Mouse (Mus musculus) liver, adult 2 months (tissue): ENCODE results near the gene Fer. TPM values are rescaled to one million over a fixed set of nuclear protein-coding genes. Genes with fewer than 3 reads are reported as not detected.

Experiments used
- DNase-seq: peaks from one replicate; pipeline ENCODE4 v3.0.0-alpha.2; 2011; ENCODE audit warnings: low read depth, low spot score; ENCODE audit errors: extremely low read depth
- H3K27ac ChIP-seq: fragments of 200-500 bp; replicated peaks from 2 replicates; pipeline ENCODE4 v1.5.1; 2012; ENCODE audit warnings: low read depth, mild to moderate bottlenecking, control low read depth, inconsistent platforms, low read length; ENCODE audit not compliant: insufficient read depth
- H3K27me3 ChIP-seq: fragments of 200-500 bp; 2 replicates; pipeline ENCODE4 v1.6.1; 2012; ENCODE audit warnings: mild to moderate bottlenecking, moderate library complexity, low read length, inconsistent platforms; ENCODE audit not compliant: control insufficient read depth, insufficient read depth
- H3K36me3 ChIP-seq: fragments of 200-500 bp; 2 replicates; pipeline ENCODE4 v1.6.1; 2012; ENCODE audit warnings: low read length, inconsistent platforms; ENCODE audit not compliant: control insufficient read depth, insufficient read depth
- H3K4me1 ChIP-seq: fragments of 200-500 bp; 2 replicates; pipeline ENCODE4 v1.6.1; 2011; ENCODE audit warnings: low read length; ENCODE audit not compliant: control insufficient read depth, insufficient read depth
- H3K4me3 ChIP-seq: fragments of 200-500 bp; 2 replicates; pipeline ENCODE4 v1.5.1; 2011; ENCODE audit warnings: low read depth, mild to moderate bottlenecking, control low read depth, low read length, moderate library complexity; ENCODE audit not compliant: insufficient read depth
- H3K79me2 ChIP-seq: fragments of 200-500 bp; 2 replicates; pipeline ENCODE4 v1.6.1; 2012; ENCODE audit warnings: inconsistent platforms, mild to moderate bottlenecking, low read length, moderate library complexity; ENCODE audit not compliant: control insufficient read depth, insufficient read depth
- H3K9ac ChIP-seq: fragments of 200-500 bp; 2 replicates; pipeline ENCODE4 v1.6.1; 2012; ENCODE audit warnings: low read depth, mild to moderate bottlenecking, control low read depth, inconsistent platforms, low read length
- CTCF ChIP-seq: fragments of 200-500 bp; IDR thresholded peaks from 2 replicates; pipeline ENCODE4 v1.5.1; 2011; ENCODE audit warnings: low read depth, low read length, control low read depth
- POLR2A ChIP-seq: fragments of 200-500 bp; IDR thresholded peaks from 2 replicates; pipeline ENCODE4 v1.6.1; 2011; ENCODE audit warnings: low read length, control low read depth; ENCODE audit not compliant: insufficient read depth; ENCODE audit errors: extremely low read depth
- WGBS: fragments of 180-500 bp; shearing (Covaris S2); methylation state at CpG from one replicate; pipeline ENCODE4 v1.1.7; 2018; 5-methylcytosine and 5-hydroxymethylcytosine counted together
- polyA plus RNA-seq: library from polyadenylated mRNA; depleted of rRNA; stranded (reverse); fragments of >200 nt; gene quantifications from 2 replicates; pipeline ENCODE4 v1.2.3, GENCODE M21; 2012; rRNA removed
- total RNA-seq: library from RNA; depleted of rRNA; stranded (reverse); fragments of >200 nt; gene quantifications from 2 replicates; pipeline ENCODE4 v1.2.3, GENCODE M21; 2014; rRNA removed

Fer gene
- total RNA-seq (9.6 and 12.0 TPM in 2 replicates), polyA plus RNA-seq (1.2 and 1.3 TPM in 2 replicates)

DNA sequence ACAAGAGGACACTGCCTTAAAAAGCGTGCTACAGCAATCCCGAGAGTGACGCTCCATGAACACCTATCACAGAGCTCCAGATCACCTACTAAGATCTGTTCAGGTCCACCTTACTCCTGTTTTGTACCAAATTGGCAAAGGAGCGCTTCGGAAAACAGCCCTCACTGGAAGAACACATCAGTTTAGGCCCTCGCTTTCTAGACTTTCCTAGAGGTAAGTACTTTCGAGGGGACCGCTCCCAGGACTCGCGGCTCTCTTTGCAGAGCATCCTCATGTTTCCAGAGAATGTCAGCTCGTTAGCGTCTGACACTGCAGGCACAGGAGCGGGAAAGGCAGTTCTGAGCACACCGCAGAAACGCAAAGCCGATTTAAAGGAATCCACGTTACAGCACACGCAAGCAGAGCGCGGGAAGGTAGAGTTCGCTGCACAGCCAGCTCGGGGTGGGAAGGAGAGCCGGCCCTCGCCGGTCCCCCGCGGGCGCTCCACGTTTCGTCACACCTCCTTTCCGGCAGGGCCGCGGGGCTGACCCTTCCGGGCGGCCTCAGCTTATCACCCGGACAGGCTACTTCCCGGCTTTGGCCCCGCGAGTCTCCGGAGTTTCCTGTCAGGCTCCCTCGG lies at the start of gene Fer:
Gene Fer, plus strand, starts transcription at position 51 of the 619 bp plus-strand sequence.
- DNase-seq, result no peak
- H3K4me1 ChIP-seq, result peaks cover 6% of the 10 kb centered on the region
- H3K27me3 ChIP-seq, result no peaks in the 10 kb centered on the region
- 2% methylated on average over 41 of the region's 41 CpGs for WGBS
- H3K36me3 ChIP-seq, result no peaks in the 10 kb centered on the region
- no peak for TF ChIP-seq POLR2A
- no peak for TF ChIP-seq CTCF
- peak within 1 kb of the TSS; percentile 81 for H3K4me3 ChIP-seq
- peak within 1 kb of the TSS; percentile 94 for H3K9ac ChIP-seq
- H3K79me2 ChIP-seq, result no peaks in the 10 kb centered on the region
- H3K27ac ChIP-seq, result peak within 1 kb of the TSS; percentile 83

DNA sequence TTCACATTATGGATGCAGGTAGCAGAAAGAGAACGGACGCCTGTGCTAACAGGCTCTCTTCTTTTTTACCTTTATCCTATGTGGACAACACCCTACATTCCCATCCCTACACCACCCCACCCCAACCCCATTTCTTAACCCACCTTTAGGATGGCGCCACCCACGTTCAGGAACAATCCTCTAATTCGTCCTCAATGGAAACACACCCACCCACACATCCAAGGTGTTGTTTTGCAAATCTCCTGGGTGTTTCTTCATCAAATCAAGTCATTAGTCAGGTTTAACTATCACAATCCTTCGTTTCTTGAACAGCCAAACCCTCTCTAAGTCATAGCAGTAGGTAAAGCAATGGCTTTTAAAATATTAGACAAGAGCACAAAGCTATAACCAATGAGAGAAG lies 49.3 kb upstream of the Fer start:
- Histone ChIP-seq H3K36me3 (no peaks in the 10 kb centered on the region), H3K79me2 (no peaks in the 10 kb centered on the region), H3K9ac (no peak overlapping the region), H3K4me1 (no peaks in the 10 kb centered on the region), H3K27ac (no peak overlapping the region), H3K4me3 (no peak overlapping the region), H3K27me3 (no peaks in the 10 kb centered on the region)
- no peak for TF ChIP-seq POLR2A
- TF ChIP-seq CTCF, result no peak
- DNase-seq, result no peak
- WGBS, result 87% methylated on average over 6 of the region's 6 CpGs

DNA sequence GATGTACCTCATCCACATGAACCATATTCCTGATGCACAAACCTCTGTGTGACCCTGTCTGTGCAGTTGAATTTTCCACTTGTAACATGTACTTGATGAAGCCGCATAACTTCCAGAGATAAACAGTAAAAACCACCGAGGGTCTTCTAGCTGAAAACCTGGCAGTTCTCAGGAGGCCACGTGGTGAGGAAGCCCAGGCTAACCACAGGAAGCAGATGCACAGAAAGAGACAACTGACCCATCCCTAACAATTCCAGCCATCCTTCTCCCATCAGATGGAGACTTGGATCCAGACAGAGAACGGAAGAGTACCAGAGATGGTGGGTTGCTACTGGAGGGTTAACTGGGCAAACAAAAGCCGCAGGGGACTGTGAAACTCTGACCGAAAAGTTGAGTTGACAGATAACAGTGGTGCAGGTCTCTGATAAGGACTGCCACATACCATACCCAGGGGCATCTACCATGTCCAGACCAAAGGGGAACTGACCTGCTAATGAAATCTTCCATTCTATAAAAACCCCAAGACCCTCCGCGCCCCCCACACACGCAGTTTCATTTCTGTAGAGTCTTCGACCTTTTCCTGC lies 44.3 kb upstream of the Fer start:
- no peak for DNase-seq
- H3K4me3 ChIP-seq, result no peak overlapping the region
- TF ChIP-seq POLR2A, result no peak
- no peak for TF ChIP-seq CTCF
- no peak overlapping the region for H3K27ac ChIP-seq
- no peak overlapping the region for H3K9ac ChIP-seq
- no peaks in the 10 kb centered on the region for H3K4me1 ChIP-seq
- no peaks in the 10 kb centered on the region for H3K79me2 ChIP-seq
- no peaks in the 10 kb centered on the region for H3K27me3 ChIP-seq
- H3K36me3 ChIP-seq, result no peaks in the 10 kb centered on the region
- 64% methylated on average over 10 of the region's 10 CpGs for WGBS

DNA sequence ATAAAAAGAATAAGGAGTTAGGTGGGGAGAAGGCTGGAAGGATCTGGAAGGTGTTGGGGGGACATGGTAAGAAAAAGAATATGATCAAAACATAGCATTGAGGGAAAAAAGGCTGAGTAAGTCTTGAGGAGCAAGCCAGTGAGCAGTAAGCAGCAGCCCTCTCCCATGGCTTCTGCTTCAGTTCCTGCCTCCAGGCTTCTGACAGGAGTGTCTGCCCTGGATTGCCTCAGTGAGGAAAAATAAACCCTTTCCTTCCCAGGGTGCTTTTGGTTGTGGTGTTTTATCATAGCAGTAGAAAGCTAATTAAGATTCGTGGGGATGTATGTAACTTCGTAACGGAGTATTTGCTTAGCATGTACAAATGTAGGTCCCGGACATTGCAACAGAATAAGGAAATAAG lies 38.7 kb upstream of the Fer start:
- H3K4me1 ChIP-seq, result no peaks in the 10 kb centered on the region
- H3K36me3 ChIP-seq, result no peaks in the 10 kb centered on the region
- H3K4me3 ChIP-seq, result no peak overlapping the region
- DNase-seq, result no peak
- 75% methylated on average over 4 of the region's 4 CpGs for whole genome bisulfite sequencing
- TF ChIP-seq POLR2A, result no peak
- TF ChIP-seq CTCF, result no peak
- H3K9ac ChIP-seq, result no peak overlapping the region
- no peak overlapping the region for H3K27ac ChIP-seq
- H3K27me3 ChIP-seq, result no peaks in the 10 kb centered on the region
- no peaks in the 10 kb centered on the region for H3K79me2 ChIP-seq

DNA sequence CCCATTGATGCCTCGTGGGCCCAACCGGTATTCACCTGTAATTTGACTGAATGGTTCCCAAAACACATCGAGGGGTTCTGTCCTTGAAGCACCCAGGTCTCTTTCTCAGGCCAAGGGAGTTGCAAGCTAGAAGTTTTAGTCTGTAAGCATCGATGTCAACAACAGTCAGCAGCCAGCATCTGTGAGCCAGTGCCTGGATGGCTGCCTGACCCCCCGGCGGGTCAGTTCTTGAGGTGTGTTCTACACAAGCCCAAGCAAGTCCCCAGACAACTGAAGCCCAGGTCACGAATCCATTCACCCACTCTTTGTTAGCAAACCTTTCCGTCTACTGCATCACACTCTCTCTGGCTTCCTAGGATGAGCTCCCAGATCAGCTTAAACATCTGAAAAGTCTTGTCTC lies 36.7 kb upstream of the Fer start:
- no peak overlapping the region for H3K9ac ChIP-seq
- no peak for DNase-seq
- H3K36me3 ChIP-seq, result no peaks in the 10 kb centered on the region
- H3K27me3 ChIP-seq, result no peaks in the 10 kb centered on the region
- TF ChIP-seq POLR2A (no peak), CTCF (no peak)
- no peak overlapping the region for H3K4me3 ChIP-seq
- WGBS, result 89% methylated on average over 8 of the region's 8 CpGs
- H3K4me1 ChIP-seq, result no peaks in the 10 kb centered on the region
- H3K79me2 ChIP-seq, result no peaks in the 10 kb centered on the region
- no peak overlapping the region for H3K27ac ChIP-seq

DNA sequence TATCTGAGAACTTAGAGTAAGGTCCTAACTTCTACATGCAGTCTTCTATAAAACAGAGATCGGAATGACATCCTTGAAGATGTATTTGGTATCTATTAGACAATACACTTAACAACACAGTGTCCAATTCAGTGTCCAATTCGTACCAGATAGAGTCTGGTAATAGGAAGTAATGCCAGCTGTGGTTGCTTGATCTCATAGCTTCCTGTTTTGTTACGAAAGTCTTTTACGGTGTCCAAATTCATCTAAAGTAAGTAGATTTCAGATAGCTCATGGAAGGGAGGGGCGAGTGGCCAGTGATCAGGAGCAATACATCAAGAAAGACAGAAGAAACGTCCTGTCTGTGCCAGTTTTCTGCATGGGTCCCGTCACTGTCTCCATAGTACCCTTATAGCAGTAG lies 36.1 kb upstream of the Fer start:
- no peak for DNase-seq
- no peak overlapping the region for H3K4me3 ChIP-seq
- H3K4me1 ChIP-seq, result no peaks in the 10 kb centered on the region
- no peak overlapping the region for H3K9ac ChIP-seq
- no peaks in the 10 kb centered on the region for H3K27me3 ChIP-seq
- no peaks in the 10 kb centered on the region for H3K36me3 ChIP-seq
- no peaks in the 10 kb centered on the region for H3K79me2 ChIP-seq
- H3K27ac ChIP-seq, result no peak overlapping the region
- TF ChIP-seq POLR2A (no peak), CTCF (no peak)
- 84% methylated on average over 7 of the region's 7 CpGs for WGBS
